Mouse (Mus musculus): ENCODE results near the gene Gramd1b.

GRCm38 (mm10) chr9:40500691-40501090 lies 30.5 kb downstream of the Gramd1b start:
- TF ChIP-seq CTCF (IDR thresholded peaks at IDR 0.05; ENCODE audit: insufficient read depth, low read depth, low read length) (no peak), POLR2A (IDR thresholded peaks at IDR 0.05; ENCODE audit: insufficient read depth, low read depth, low read length) (no peak)
